Mouse (Mus musculus) thymus, adult 2 months (tissue): Measurements from ENCODE around the gene Prss16. TPM values are rescaled to one million over a fixed set of nuclear protein-coding genes. Genes with fewer than 3 reads are reported as not detected.

Experiments
- DNase-seq: peaks from one replicate; pipeline ENCODE4 v3.0.0; 2021
- H3K27ac ChIP-seq: fragments of 200-500 bp; 2 replicates; pipeline ENCODE4 v1.5.1; 2012; ENCODE audit warnings: low read length, control low read depth; ENCODE audit not compliant: control insufficient read depth, insufficient read depth
- H3K27me3 ChIP-seq: fragments of 200-500 bp; 2 replicates; pipeline ENCODE4 v1.6.1; 2012; ENCODE audit warnings: mild to moderate bottlenecking, low read length, moderate library complexity, mixed read lengths; ENCODE audit not compliant: control insufficient read depth, insufficient read depth
- H3K36me3 ChIP-seq: fragments of 200-500 bp; 2 replicates; pipeline ENCODE4 v1.6.1; 2012; ENCODE audit warnings: mild to moderate bottlenecking, low read length, moderate library complexity; ENCODE audit not compliant: control insufficient read depth, insufficient read depth
- H3K4me1 ChIP-seq: fragments of 200-500 bp; replicated peaks from 2 replicates; pipeline ENCODE4 v1.6.1; 2012; ENCODE audit warnings: low read length; ENCODE audit not compliant: control insufficient read depth, insufficient read depth
- H3K4me3 ChIP-seq: fragments of 200-500 bp; 2 replicates; pipeline ENCODE4 v1.5.1; 2012; ENCODE audit warnings: mild to moderate bottlenecking, low read length, control low read depth, moderate library complexity; ENCODE audit not compliant: control insufficient read depth, insufficient read depth
- CTCF ChIP-seq: fragments of 200-500 bp; IDR thresholded peaks from 2 replicates; pipeline ENCODE4 v1.5.1; 2012; ENCODE audit warnings: mild to moderate bottlenecking, control low read depth, low read length, moderate library complexity, borderline replicate concordance; ENCODE audit not compliant: control insufficient read depth, poor library complexity, insufficient read depth; ENCODE audit errors: extremely low read depth
- POLR2A ChIP-seq: fragments of 200-500 bp; IDR thresholded peaks from 2 replicates; pipeline ENCODE4 v1.6.1; 2012; ENCODE audit warnings: mild to moderate bottlenecking, low read length, control low read depth, moderate library complexity; ENCODE audit not compliant: control insufficient read depth, poor library complexity, insufficient read depth; ENCODE audit errors: extremely low read depth
- WGBS: fragments of 180-500 bp; shearing (Covaris S2); methylation state at CpG from one replicate; pipeline ENCODE4 v1.1.7; 2018; 5-methylcytosine and 5-hydroxymethylcytosine counted together
- polyA plus RNA-seq: library from polyadenylated mRNA; depleted of rRNA; stranded (reverse); fragments of >200 nt; gene quantifications from 2 replicates; pipeline ENCODE4 v1.2.3, GENCODE M21; 2012; rRNA removed

Gene Prss16
- 640 and 1,004 TPM in 2 replicates for polyA plus RNA-seq

DNA sequence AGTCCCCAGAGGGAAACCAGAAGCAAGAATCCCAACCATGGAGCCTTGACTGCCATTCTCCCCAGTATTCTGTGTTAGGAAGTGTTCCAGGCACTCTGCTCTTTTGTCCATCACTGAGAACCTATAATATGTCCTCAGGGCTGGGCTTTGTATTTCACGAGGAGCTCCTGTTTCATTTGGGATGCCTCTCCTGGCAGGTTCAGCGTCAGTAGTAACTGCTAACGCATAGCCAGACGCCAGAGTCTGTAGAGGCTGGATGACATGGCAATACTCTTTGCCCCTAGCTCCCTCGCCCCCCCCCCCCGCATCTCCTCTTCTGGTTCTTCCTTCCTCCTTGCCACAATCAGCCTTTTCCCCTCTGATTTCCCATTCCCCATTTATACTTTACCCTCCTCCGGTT, at the start of gene Prss16:
Gene Prss16, minus strand, starts transcription at position 101 of the 400 bp plus-strand sequence.
- no peak within 1 kb of the TSS for H3K4me3 ChIP-seq
- H3K36me3 ChIP-seq = no peaks in the 10 kb centered on the region
- no peak for DNase-seq
- peaks cover 8% of the 10 kb centered on the region; the same call in 1 of the 2 replicates for H3K27me3 ChIP-seq
- H3K4me1 ChIP-seq = peaks cover 17% of the 10 kb centered on the region
- no peak within 1 kb of the TSS for H3K27ac ChIP-seq
- WGBS = 16% methylated on average over 6 of the region's 7 CpGs
- TF ChIP-seq POLR2A (no peak), CTCF (no peak)

DNA sequence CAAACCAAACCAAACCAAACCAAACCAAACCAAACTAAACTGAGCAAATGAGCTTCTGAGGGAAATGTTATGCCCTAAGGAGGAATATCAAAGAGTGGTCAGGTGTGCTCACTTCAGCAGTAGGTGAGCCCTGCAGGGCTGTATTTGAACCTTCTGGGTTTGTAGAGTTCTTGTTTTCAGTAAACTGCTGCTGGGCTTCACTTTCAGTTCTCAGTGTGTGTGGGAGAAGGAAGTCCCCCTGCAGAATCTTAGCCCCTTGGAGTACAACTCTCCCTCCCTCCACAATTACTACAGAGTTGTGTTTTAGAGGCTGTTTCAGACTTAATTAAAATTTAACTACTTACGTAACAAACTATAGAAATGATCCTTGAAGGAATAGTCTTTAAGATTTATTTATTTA, 44.2 kb upstream of the Prss16 start:
- DNase-seq = no peak
- H3K4me3 ChIP-seq = no peak overlapping the region
- no peak for TF ChIP-seq POLR2A
- TF ChIP-seq CTCF = no peak
- WGBS = 100% methylated on average over 1 of the region's 1 CpGs
- H3K36me3 ChIP-seq = no peaks in the 10 kb centered on the region
- H3K27me3 ChIP-seq = no peaks in the 10 kb centered on the region
- H3K4me1 ChIP-seq = peaks cover 8% of the 10 kb centered on the region
- no peak overlapping the region for H3K27ac ChIP-seq

DNA sequence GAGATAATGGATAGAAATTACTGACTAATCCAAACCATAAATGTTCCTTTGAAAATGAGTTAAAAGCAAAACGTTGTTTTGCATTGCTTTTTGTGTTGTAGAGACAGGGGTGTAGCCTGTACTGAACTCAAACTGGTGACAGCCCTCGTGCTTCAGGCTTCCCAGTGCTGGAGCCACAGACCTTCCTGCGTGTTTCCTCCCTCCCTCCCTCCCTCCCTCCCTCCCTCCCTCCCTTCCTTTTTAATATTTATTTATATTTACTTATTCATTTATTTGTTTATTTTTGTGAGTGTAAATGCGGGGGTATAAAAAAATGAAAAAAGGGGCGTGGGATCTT, 41.9 kb upstream of the Prss16 start:
- TF ChIP-seq CTCF (no peak), POLR2A (no peak)
- no peak overlapping the region for H3K27ac ChIP-seq
- H3K4me3 ChIP-seq = peak overlapping the region; percentile 51; the same call in 1 of the 2 replicates
- 22% methylated on average over 5 of the region's 5 CpGs for WGBS
- no peaks in the 10 kb centered on the region for H3K36me3 ChIP-seq
- peaks cover 8% of the 10 kb centered on the region for H3K4me1 ChIP-seq
- no peaks in the 10 kb centered on the region for H3K27me3 ChIP-seq
- DNase-seq = no peak

DNA sequence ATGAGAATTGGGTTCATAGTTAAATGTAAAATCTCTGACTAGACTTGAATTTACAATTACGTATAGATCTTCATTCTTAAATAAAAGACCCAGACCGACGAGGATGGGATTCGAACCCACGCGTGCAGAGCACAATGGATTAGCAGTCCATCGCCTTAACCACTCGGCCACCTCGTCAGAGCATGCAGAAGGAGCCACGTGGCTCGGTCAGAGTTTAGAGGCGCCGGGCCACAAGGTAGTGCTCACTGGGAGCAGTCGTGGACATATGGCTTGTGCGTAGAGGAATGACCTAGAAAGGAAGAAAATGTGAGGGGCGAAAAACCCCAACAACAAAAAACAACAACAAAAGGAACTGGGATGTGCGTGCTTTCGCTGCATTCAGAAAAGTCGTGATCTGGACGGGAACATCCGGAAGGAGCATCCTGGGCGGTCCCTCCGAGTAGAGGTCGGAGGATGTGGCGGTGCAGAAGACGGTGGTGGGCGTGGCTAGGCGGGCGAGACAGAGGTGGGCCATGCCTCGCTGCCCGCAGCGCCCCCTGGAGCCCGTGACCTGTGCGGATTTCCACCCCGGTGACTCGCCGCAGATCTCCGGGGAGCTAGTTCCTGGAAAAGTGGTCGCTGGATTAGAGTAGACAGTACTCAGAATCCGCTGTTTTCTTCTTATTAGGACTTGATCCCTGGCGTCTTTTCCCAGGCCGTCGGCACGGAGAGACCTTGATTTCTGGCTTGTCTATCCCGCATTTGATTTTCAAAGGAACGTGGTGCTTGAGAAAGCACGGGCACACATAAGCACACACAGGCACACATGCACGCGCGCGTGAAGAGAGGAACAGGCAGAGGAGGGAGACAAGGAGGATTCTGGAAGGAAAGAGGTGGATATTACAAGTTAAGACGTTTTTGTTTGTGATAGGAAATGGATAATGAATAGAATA, 41.3 kb upstream of the Prss16 start:
- Histone ChIP-seq H3K36me3 (no peaks in the 10 kb centered on the region), H3K4me1 (peaks cover 8% of the 10 kb centered on the region), H3K27me3 (no peaks in the 10 kb centered on the region), H3K4me3 (peak overlapping the region; percentile 51), H3K27ac (peak overlapping the region; percentile 59)
- WGBS = under 1% methylated on average over 52 of the region's 52 CpGs
- DNase-seq = peak; percentile 95
- TF ChIP-seq CTCF = peak; percentile 88
- 0 out of 2 replicates have a peak, but pooled peaks have one; percentile 20 for TF ChIP-seq POLR2A

DNA sequence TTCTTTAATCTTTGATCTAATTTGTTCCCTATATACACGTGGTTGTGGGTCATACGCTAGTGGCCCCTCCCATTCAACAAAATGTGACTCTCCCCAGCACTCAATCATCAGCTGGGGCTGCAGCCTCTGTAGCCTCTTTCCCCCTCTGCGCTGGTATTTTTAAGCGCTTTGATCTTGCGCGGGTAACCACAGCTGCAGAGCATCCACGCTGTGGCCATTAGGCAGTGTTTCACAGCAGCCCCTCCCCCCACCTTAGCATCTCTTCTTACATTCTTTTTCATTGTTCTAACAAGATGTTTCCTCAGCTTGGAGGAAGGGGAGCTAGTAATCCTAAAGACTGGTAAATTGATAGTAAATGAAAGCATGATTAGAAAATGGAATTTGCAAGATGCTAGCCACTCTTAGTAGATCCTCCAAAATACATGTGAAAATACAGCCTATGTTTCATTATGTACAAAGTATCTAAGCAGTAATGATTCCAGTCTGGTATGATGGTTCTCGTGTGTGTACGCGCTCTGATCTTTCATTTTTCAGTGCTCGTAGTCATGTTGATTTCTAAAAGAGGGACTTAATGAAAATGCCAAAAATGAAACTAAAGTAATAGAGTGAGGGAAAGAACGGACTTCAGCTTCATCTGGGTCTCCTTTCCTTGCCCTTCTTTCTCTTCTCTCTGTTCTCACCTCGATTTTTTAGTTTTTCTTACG, 40.3 kb upstream of the Prss16 start:
- peak overlapping the region; percentile 12 for H3K4me3 ChIP-seq
- TF ChIP-seq POLR2A = no peak
- TF ChIP-seq CTCF = no peak
- H3K36me3 ChIP-seq = no peaks in the 10 kb centered on the region
- WGBS = 0% methylated on average over 14 of the region's 14 CpGs
- H3K27me3 ChIP-seq = no peaks in the 10 kb centered on the region
- peak; percentile 57 for DNase-seq
- peak overlapping the region; percentile 10; the same call in 1 of the 2 replicates for H3K27ac ChIP-seq
- H3K4me1 ChIP-seq = peaks cover 11% of the 10 kb centered on the region

- no peaks in the 10 kb centered on the region for H3K36me3 ChIP-seq
- WGBS = 9% methylated on average over 2 of the region's 2 CpGs
- peak overlapping the region; percentile 44; the same call in 1 of the 2 replicates for H3K27ac ChIP-seq
- TF ChIP-seq POLR2A = no peak
- no peak for TF ChIP-seq CTCF
- DNase-seq = no peak
- H3K4me3 ChIP-seq = no peak overlapping the region
- H3K27me3 ChIP-seq = no peaks in the 10 kb centered on the region
- H3K4me1 ChIP-seq = peaks cover 11% of the 10 kb centered on the region
Observed at GRCm38 (mm10) chr13:22049041-22049440, 39.5 kb upstream of the Prss16 start.
